Mouse (Mus musculus) kidney, postnatal 36 days (tissue): ENCODE measurements around the gene Slfn14.
A peak's percentile ranks its signal among the peaks of the same experiment; 100 is the strongest.
"Not testable (repeated sequence)": the region's sequence is repeated elsewhere in the genome, so short reads cannot be mapped to it uniquely, and the experiment has no call there.

Source experiments
- DNase-seq, 2 experiments: peaks; one replicate each; pipeline ENCODE4 v3.0.0; 2021 to 2022; ENCODE audit warnings: mixed read lengths in 2 of 2

Gene Slfn14

GRCm38 (mm10) chr11:83286566-83286965 is at the start of gene Slfn14:
Gene Slfn14 (minus strand): TSS chr11:83286726.
- no peak for DNase-seq

DNA sequence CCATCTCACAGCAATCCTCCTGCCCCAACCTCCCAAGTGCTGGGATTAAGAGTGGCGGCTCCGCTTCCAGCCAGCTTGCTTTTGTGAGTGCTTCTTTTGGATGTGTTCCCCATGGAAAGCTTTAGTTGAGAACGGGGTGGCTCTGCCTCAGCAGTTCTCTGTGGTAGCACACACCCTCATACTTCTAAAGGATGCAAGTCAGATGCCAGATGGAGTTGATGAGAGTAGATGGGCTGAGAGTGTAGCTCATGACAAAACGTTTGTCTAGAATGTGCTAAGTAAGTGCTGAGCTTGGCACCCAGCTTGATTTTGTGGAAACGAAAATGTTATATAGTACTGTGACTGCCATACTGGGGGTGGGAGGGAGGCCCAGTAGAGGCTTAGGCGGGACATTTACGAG is 49.3 kb upstream of the Slfn14 start:
- DNase-seq: no peak

GRCm38 (mm10) chr11:83327427-83327826 is 40.9 kb upstream of the Slfn14 start:
- DNase-seq: peak; percentile 49 to 80

GRCm38 (mm10) chr11:83326692-83327091 is 40.2 kb upstream of the Slfn14 start:
- DNase-seq: not testable (repeated sequence)

- no peak for DNase-seq
Measured at GRCm38 (mm10) chr11:83319048-83319447, 32.5 kb upstream of the Slfn14 start.

GRCm38 (mm10) chr11:83312471-83312870 is 25.9 kb upstream of the Slfn14 start:
- no peak for DNase-seq

DNA sequence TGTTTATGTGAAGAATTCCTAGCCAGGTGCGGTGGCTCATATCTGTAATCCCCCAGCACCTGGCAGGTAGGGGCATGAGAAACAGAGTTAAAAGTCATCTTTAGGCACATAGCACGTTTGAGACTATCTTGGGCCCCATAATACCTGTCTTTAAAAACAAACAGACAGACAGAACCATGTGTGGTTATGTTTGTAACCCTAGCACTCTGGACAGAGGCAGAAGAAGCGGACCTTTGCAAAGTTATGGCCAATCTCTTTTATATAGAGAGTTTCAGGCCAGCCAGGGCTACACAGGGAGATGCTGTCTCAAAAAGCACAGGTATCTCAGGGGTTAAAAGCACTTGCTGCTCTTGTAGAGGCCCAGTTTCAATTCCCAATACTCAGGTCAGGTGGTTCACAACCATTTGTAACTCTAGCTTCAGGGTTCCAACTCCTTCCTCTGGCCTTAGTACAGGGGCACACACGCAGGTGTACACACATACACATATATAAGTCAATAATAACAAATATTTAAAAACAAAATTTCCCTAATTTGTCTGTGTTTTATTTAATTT is 20.3 kb upstream of the Slfn14 start:
- DNase-seq: no peak

- no peak for DNase-seq
Measured at GRCm38 (mm10) chr11:83304485-83304884, 18.0 kb upstream of the Slfn14 start.

- DNase-seq: peak; percentile 29 to 41
Measured at GRCm38 (mm10) chr11:83303751-83304150, 17.2 kb upstream of the Slfn14 start.

DNA sequence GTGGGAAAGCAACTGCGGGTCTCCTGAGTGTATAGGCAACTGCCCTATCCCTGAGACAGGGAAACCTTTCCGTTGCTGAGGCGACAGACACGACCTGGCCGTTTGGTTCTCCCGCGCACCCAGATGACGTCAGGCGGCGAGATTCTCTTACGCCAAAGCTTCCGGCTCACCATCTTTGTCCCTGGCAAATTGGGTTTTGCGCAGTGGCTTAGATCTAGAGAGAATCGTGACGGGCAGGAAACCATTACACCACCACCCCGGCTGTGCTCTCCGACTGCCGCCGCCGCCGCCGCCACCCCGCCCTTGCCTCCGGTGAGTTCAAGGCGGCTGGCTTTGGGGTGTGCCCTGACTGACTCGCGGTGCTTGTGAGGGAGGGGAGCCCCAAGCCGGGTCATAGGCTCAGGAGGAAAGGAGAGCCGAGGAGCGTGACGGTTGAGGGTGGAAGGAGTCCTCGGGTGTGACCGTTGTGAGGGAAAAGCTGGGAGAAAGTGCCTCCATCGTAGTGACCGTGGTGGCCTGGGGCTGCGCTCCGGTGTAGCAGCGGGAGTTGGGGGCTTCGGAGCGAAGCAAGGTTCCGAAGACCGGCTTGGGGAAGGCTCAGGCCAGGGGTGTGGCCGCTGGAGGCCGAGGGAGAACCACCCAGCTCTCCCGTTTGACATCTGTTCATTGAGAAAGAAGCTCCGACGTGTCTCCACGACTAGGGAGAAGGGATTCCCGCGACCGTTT is 16.2 kb upstream of the Slfn14 start, which contains the start of gene Pex12:
TSS of gene Pex12 (minus strand) at position 61 of the 726 bp plus-strand sequence.
- peak; percentile 95 to 97 for DNase-seq

DNA sequence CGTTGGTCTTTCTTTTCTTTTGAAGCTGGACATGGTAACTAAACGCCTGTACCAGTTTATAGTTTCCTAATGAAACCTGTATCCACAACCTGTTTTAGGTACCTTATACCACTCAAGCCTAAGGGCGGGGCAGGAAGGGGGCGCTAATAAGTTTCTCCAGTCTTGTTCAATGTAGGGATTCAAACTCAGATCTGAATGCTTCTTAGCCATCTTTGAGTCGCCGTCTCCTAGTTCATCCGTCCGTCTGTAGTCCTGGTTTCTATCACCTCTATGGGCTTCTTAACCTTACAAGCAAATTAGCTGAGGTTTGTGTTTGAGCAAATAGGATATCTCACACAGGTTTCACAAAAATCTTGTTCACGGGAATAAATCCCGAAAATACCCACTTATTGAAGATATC is 15.6 kb upstream of the Slfn14 start:
- peak; percentile 23 to 39 for DNase-seq

GRCm38 (mm10) chr11:83301431-83301831 is 14.9 kb upstream of the Slfn14 start:
- DNase-seq: no peak

- no peak for DNase-seq
Measured at GRCm38 (mm10) chr11:83299724-83300123, 13.2 kb upstream of the Slfn14 start.

DNA sequence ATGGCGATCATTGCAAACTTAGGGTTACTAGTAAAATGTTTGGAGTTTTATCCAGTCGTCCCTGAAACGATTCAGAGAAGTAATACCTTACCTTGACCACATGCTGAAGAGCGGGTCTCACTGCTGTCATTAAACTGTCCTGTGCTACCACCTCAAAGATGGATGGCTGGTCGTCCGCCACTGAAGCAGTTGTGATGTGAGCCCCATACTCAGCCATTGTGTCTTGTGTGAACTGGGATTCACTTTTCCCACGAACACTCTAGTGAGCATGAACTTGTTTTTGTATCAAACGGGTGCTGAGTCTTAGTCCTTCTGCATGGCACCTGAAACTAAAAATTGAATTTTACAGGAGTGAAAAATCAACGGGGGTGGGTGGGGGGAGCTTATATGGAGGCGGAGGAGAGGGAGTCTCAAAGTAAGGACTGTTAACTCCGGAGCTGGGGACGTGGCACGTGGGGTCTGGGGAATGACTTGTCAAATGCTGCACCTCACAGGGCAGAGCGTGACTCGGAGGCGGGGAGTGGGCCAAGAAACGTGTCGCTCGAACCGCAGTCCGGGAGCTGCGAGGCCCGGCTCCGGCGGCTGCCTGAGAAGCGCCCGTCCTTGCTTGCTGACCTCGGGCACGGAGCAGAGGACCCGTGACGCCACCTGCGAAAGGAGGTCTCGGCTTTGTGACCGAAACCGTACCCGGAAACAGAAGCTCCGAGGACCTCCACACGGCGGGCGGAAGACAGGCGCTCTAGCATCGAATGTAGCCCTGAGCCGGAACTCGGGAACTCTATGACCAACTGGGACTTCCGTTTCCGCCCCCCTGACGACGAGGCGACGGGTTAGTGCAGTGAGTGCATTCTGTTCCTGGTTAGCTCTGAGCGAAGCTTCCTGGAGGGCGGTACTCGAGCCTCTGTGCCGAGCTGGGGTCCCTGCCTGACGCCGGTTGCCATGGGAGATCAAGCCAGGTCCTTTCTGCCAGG is 12.0 kb upstream of the Slfn14 start, which contains the start of gene Ap2b1:
TSS of gene Ap2b1 (plus strand) at position 800 of the 971 bp plus-strand sequence.
- peak; percentile 95 to 97 for DNase-seq

GRCm38 (mm10) chr11:83297816-83298215 is 11.3 kb upstream of the Slfn14 start:
- no peak for DNase-seq

GRCm38 (mm10) chr11:83294133-83294532 is 7.6 kb upstream of the Slfn14 start:
- DNase-seq: no peak

- DNase-seq: no peak
Measured at GRCm38 (mm10) chr11:83293182-83293581, 6.7 kb upstream of the Slfn14 start.

GRCm38 (mm10) chr11:83292251-83292587 is 5.7 kb upstream of the Slfn14 start:
- peak in 1 of 2 experiments; percentile 12 for DNase-seq

DNA sequence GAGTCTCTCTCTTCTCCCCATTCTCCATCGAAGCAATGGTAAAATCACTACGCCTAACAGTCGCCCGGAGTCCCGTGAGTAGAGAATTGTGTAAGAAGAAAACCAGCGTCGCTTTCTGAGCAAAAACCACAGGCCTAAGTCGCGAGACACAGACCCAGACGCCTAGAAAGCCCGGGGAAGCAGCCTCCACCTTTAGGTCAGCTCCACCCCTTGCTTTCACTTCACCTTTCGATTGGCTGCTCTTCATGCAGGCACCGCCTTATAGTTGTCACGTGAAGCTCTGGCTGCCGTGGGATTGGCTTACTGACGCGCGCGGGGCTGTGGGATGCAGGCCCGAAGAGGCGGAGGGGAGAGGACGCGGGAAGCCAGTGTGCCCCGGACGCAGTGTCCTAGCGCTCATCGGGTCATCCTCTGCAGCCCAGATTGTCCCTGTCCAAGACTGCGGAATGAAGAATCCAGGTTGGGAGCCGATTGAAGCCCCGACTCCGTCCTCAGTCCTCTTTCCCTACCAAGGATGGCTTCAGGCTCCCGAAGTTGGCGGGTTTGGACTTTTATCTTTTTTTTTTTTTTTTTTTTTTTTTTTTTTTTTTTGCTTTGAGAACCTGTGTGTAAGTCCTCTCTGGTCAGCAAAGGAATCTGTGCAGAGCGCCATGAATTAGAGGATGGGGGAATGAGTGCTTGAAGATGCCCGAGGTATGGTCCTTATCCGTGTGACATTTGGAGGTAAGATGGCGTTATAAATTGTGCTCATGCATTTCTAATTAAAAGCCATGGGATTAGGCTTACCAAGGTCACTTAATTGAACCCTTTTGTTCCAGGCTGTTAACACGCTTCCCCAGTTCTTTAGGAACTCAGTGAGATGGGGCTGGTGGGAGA is 5.1 kb upstream of the Slfn14 start:
- DNase-seq: peak; percentile 95 to 97

DNA sequence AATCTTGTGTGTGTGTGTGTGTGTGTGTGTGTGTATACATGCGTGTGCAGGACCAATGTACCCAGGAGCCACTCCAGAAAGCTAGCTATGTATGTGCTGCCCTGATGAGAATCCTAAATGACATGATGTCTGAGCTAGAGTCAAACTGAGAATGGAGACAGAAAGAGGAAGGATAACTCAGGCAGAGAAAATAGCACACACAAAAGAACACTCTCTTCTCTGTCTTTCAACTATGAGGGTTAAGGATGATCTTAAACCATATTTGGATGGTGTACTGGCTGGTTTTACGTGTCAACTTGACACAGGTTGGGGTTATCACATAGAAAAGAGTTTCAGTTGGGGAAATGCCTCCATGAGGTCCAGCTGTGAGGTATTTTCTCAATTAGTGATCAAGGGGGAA is 3.1 kb upstream of the Slfn14 start:
- DNase-seq: no peak

DNA sequence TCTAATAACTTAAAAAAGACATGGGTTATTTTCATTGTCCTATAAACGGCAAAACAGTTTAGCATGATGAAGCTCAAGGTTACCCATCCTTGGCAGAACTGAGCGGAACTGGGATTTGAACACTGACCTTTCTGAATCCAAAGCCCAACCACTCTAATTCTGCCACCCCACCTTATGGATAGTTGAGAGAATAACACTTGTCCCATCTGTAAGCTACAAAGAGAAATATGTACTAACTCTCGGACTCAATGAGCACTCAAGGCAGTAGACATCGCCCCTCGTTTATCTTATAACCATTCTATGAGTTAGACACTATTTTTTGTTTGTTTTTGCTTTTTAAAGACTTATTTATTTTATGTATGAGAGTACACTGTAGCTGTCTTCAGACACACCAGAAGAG is 2.5 kb upstream of the Slfn14 start:
- DNase-seq: no peak

GRCm38 (mm10) chr11:83285627-83286026 is 899 bp downstream of the Slfn14 start:
- no peak for DNase-seq
